Mouse (Mus musculus) heart, embryonic 16.5 days (tissue): ENCODE measurements around the gene Palld. TPM values are rescaled to one million over a fixed set of nuclear protein-coding genes. Genes with fewer than 3 reads are reported as not detected.

Experiments used
- ATAC-seq: fragments of 200-750 bp; cut with Nextera tagmentation; replicated peaks from 2 replicates; pipeline ENCODE4 v1.8.0; 2017; ENCODE audit warnings: moderate number of reproducible peaks; ENCODE audit not compliant: insufficient read depth, low FRiP score; ENCODE audit errors: extremely low read depth
- H3K27ac ChIP-seq: fragments of 300-500 bp; sonication (generic); 2 replicates; pipeline ENCODE4 v1.5.1; 2014; ENCODE audit warnings: mild to moderate bottlenecking, low read length, control low read depth, moderate library complexity
- H3K27me3 ChIP-seq: fragments of 300-500 bp; sonication (generic); 2 replicates; pipeline ENCODE4 v1.6.1; 2014; ENCODE audit warnings: low read length, mixed read lengths; ENCODE audit not compliant: control insufficient read depth, insufficient read depth
- H3K36me3 ChIP-seq: fragments of 300-500 bp; sonication (generic); 2 replicates; pipeline ENCODE4 v1.6.1; 2014; ENCODE audit not compliant: control insufficient read depth, insufficient read depth
- H3K4me1 ChIP-seq: fragments of 300-500 bp; sonication (generic); 2 replicates; pipeline ENCODE4 v1.6.1; 2014; ENCODE audit warnings: low read length, mixed read lengths; ENCODE audit not compliant: control insufficient read depth, insufficient read depth
- H3K4me2 ChIP-seq: fragments of 300-500 bp; sonication (generic); 2 replicates; pipeline ENCODE4 v1.6.1; 2014; ENCODE audit warnings: low read depth, mild to moderate bottlenecking, control low read depth, low read length
- H3K4me3 ChIP-seq: fragments of 300-500 bp; sonication (generic); 2 replicates; pipeline ENCODE4 v1.5.1; 2014; ENCODE audit warnings: mild to moderate bottlenecking, control low read depth, low read length
- H3K9ac ChIP-seq: fragments of 300-500 bp; sonication (generic); 2 replicates; pipeline ENCODE4 v1.6.1; 2014; ENCODE audit warnings: low read length, control low read depth
- H3K9me3 ChIP-seq: fragments of 300-500 bp; sonication (generic); replicated peaks from 2 replicates; pipeline ENCODE4 v1.6.1; 2016; ENCODE audit warnings: low read length; ENCODE audit not compliant: control insufficient read depth
- WGBS: fragments of 180-500 bp; shearing (Covaris S2); extraction: QIAGEN DNeasy Blood & Tissue Kit; methylation state at CpG from one replicate; pipeline ENCODE4 v1.1.7; 2014; 5-methylcytosine and 5-hydroxymethylcytosine counted together
- polyA plus RNA-seq: library from polyadenylated mRNA; unstranded; fragments of >200 nt; fragmentation: Nextera tagmentation; extraction: Ambion mirVana; gene quantifications from 2 replicates; pipeline ENCODE4 v1.2.1, GENCODE M21; 2015

Gene Palld
- polyA plus RNA-seq, 1 experiment from 2014 or later = 190 TPM

DNA sequence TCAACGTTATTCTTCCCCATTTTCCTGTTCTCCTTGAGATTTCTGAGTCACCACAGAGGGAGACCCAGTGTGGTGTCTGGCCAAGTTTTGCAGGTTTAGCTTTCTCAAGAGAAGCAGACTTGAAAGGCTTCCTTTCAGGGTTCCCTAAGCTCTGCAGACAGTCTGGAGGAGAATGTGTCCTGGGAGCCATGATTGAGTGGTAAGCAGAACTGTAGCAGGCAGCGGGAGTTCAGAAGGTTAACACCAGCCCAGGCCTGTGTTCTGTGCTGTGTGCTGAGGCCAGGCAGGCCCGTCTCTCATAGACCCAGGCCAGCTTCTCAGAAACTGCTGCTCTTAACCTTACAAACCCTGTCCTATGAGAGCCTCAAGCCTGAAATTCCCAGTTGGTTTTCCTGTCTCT is 263.5 kb downstream of the Palld start:
- Histone ChIP-seq H3K27ac (peak overlapping the region; percentile 67), H3K27me3 (no peaks in the 10 kb centered on the region), H3K4me1 (peaks cover 28% of the 10 kb centered on the region), H3K36me3 (peaks cover 10% of the 10 kb centered on the region; the same call in 1 of the 2 replicates), H3K9ac (no peak overlapping the region), H3K4me3 (no peak overlapping the region), H3K4me2 (no peak overlapping the region), H3K9me3 (no peaks in the 10 kb centered on the region)
- ATAC-seq = no peak
- 53% methylated on average over 3 of the region's 3 CpGs for WGBS

DNA sequence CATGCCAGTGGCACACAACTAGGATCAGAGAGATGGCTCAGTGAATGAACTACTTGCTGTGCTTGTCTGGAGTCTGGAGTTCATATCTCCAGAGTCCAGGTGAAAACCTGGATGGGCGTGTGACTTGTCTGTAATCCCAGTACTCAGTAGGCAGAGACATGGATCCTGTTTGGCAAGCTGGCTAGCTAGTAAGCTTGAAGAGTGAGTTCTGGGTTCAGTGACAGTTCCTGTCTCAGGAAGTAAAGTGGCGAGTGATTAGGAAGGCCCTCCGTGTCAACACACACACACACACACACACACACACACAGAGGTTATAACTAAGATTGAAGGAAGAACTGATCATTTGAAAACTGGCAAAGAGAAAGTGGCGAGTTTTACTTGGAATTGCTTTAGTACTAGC is 264.8 kb downstream of the Palld start:
- no peaks in the 10 kb centered on the region for H3K27me3 ChIP-seq
- no peak overlapping the region; the same call in 1 of the 2 replicates for H3K27ac ChIP-seq
- peaks cover 18% of the 10 kb centered on the region for H3K4me1 ChIP-seq
- H3K36me3 ChIP-seq = peaks cover 8% of the 10 kb centered on the region; the same call in 1 of the 2 replicates
- H3K9me3 ChIP-seq = no peaks in the 10 kb centered on the region
- no peak overlapping the region for H3K4me3 ChIP-seq
- no peak overlapping the region for H3K4me2 ChIP-seq
- 65% methylated on average over 4 of the region's 4 CpGs for WGBS
- H3K9ac ChIP-seq = no peak overlapping the region
- ATAC-seq = no peak

DNA sequence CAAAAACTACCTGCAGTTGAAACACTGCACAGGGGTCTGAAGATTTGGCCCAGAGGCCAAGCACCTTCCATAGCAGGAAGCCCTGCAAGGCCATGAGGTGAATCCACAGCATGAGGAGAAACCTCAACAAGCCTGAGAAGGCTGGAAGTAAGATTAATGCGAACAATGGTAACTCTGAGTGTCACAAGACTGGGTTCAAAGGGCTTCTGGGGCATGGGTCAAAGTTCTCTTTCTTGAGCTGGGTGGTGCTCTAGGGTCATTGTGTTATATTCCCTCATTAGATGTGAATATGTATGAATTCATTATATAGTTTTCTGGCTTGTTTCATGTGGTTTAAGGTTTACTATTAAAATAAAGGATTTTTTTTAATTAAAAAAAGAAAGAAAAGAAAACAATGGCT is 267.7 kb downstream of the Palld start:
- no peaks in the 10 kb centered on the region for H3K9me3 ChIP-seq
- no peaks in the 10 kb centered on the region for H3K27me3 ChIP-seq
- 74% methylated on average over 1 of the region's 1 CpGs for WGBS
- ATAC-seq = 0 out of 2 replicates have a peak, but pooled peaks have one; percentile 16
- no peak overlapping the region for H3K4me2 ChIP-seq
- peaks cover 5% of the 10 kb centered on the region; the same call in 1 of the 2 replicates for H3K36me3 ChIP-seq
- H3K9ac ChIP-seq = no peak overlapping the region
- H3K27ac ChIP-seq = no peak overlapping the region
- peaks cover 6% of the 10 kb centered on the region for H3K4me1 ChIP-seq
- H3K4me3 ChIP-seq = no peak overlapping the region

DNA sequence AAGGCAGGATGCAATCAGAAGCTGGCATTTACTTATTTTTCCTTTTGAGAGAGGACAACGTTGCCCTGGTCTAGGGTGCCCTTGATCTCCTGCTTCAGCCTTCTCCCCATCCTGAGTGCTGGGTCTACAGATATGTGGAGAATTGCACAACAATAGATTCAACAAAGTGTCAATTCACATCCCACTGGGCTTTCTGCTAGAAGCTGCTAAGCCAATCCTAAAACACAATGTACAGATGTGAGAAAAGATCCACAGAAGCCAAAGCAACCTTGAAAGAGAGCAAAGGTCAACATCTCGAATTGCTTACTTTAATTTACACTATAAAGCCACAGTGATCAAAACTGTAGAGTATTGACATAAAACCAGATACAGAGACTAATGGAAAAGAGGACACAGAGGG is 270.2 kb downstream of the Palld start:
- no peak overlapping the region for H3K4me2 ChIP-seq
- peaks cover under 1% of the 10 kb centered on the region; the same call in 1 of the 2 replicates for H3K36me3 ChIP-seq
- H3K9ac ChIP-seq = no peak overlapping the region
- no peaks in the 10 kb centered on the region for H3K27me3 ChIP-seq
- ATAC-seq = no peak
- H3K4me1 ChIP-seq = peaks cover 6% of the 10 kb centered on the region
- H3K9me3 ChIP-seq = no peaks in the 10 kb centered on the region
- H3K4me3 ChIP-seq = no peak overlapping the region
- WGBS = 73% methylated on average over 2 of the region's 2 CpGs
- H3K27ac ChIP-seq = no peak overlapping the region

DNA sequence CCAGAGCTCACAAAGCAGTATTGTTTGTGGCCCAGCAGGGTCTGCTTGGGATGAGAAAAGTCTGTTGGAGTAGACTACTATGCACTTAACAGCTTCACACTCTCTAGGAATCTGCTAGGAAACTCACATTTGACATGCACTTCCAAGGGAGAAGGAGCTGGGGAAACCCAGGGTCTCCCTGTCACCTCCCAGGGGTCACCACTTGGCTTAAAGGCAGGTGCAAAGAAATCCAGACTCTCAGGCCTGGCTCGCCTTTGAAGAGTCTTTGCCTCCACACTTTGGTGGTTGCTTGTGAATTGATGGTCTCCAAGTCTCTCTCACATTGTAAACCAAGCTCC is 272.9 kb downstream of the Palld start:
- H3K9ac ChIP-seq = no peak overlapping the region
- no peak overlapping the region for H3K27ac ChIP-seq
- H3K4me2 ChIP-seq = no peak overlapping the region
- H3K4me1 ChIP-seq = peaks cover 6% of the 10 kb centered on the region; the same call in 1 of the 2 replicates
- no peak overlapping the region for H3K4me3 ChIP-seq
- H3K36me3 ChIP-seq = no peaks in the 10 kb centered on the region
- H3K9me3 ChIP-seq = no peaks in the 10 kb centered on the region
- ATAC-seq = no peak
- H3K27me3 ChIP-seq = no peaks in the 10 kb centered on the region
- 78% methylated on average over 1 of the region's 1 CpGs for WGBS

DNA sequence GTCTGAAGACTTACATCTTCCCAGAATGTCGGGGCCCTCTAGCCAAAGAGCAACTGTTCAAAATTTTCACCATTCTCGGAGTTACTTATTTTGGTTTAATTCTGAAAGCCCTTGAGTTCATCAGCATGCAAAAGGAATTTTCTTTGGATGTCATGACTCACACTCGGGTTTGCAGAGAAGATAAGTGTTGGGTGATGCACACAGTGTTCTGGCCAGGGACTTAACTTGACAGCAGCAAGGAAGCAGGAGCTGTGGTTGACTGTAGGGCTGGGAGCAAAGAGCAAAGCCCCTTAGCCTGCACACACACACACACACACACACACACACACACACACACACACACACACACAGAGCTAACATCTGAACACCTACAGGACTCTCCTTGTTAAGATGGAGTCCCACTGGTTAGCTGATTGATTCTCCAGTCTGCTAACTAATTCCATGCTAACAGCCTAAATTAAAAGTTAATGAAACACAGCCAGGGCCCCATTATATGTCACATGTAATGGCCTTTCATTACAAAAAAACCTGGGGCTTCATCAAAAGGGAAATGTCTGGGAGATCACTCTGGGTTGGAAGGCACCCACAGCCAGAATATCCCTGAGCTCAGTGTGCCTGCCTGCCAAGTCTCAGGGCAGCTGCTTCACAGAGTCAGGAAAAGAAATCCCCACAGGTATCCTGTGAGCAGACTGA is 273.4 kb downstream of the Palld start:
- no peaks in the 10 kb centered on the region for H3K9me3 ChIP-seq
- H3K4me2 ChIP-seq = no peak overlapping the region
- no peak overlapping the region for H3K9ac ChIP-seq
- no peak overlapping the region for H3K27ac ChIP-seq
- peaks cover 8% of the 10 kb centered on the region; the same call in 1 of the 2 replicates for H3K4me1 ChIP-seq
- 70% methylated on average over 3 of the region's 3 CpGs for whole genome bisulfite sequencing
- no peaks in the 10 kb centered on the region for H3K27me3 ChIP-seq
- ATAC-seq = no peak
- H3K36me3 ChIP-seq = no peaks in the 10 kb centered on the region
- no peak overlapping the region for H3K4me3 ChIP-seq

DNA sequence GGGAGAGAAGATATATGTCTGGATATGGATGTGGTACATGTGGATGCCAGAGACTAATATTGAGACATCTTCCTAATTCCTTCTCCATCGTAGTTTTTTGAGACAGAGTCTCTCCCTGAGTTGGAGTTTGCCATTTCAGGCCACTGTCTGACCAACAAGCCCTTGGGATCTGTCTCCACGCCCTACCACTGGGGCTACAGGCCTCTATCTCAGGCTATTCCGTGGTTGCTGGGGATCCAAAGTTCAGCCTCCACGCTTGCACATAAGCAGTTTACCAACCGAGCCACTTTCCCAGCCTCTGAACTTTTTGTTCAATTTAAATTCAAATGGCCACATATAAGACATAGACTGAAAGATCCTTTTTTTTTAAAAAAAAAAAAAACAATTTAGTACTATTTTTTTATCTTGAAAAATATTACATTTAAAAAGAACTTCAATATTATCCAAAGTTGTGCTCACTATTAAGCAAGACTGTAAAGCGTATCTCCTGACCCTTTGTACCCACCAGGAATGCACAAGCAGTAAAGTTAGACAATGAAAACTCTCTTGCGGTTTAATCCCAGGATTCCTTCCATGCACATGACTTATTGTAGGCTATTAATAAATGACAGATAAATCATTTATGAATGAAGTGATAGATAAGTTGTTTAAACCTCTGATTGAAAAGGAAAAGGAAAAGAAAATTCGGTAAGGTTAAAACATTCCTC is 276.1 kb downstream of the Palld start:
- Histone ChIP-seq H3K9ac (no peak overlapping the region), H3K27me3 (no peaks in the 10 kb centered on the region), H3K36me3 (no peaks in the 10 kb centered on the region), H3K4me2 (no peak overlapping the region), H3K4me1 (peaks cover 13% of the 10 kb centered on the region), H3K27ac (no peak overlapping the region), H3K9me3 (no peaks in the 10 kb centered on the region), H3K4me3 (no peak overlapping the region)
- ATAC-seq = no peak
- 86% methylated on average over 8 of the region's 8 CpGs for WGBS

DNA sequence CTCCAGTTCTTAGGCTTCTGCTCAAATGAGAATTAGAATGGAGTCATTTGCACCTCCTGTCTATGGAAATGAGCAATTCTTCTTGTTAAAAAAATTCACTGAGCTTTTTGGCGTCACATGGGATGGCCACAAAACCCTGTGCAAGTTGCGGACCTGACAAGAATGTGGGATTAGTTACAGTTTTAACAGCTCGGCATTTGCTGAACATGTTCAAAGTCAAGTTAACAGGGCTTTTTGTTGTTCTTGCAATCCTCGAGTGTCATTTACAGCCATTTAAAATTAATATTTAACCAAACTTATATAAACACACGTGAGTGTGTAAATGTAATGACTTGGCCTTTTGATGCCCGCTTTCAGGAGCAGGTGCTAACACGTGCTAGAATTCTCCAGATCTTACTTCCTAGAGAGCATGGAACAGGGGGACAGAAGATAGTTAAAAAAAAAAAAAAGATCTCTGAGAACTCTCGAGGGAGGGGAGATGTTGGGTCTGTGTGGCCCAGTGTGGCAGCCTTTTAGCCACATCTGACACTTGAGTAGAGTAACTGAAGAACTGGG is 276.8 kb downstream of the Palld start:
- peaks cover 19% of the 10 kb centered on the region for H3K4me1 ChIP-seq
- H3K4me2 ChIP-seq = no peak overlapping the region
- no peak overlapping the region for H3K4me3 ChIP-seq
- H3K9ac ChIP-seq = no peak overlapping the region
- 81% methylated on average over 8 of the region's 8 CpGs for WGBS
- H3K27me3 ChIP-seq = no peaks in the 10 kb centered on the region
- no peak overlapping the region for H3K27ac ChIP-seq
- H3K9me3 ChIP-seq = no peaks in the 10 kb centered on the region
- ATAC-seq = no peak
- 0 out of 2 replicates have a peak, but pooled peaks cover 3% of the 10 kb centered on the region for H3K36me3 ChIP-seq
